Mouse (Mus musculus) adipocyte (in vitro differentiated cells): ENCODE results near the gene Crygd.
"Not testable (repeated sequence)": the region's sequence is repeated elsewhere in the genome, so short reads cannot be mapped to it uniquely, and the experiment has no call there.

Experiments used
- DNase-seq: peaks from one replicate; pipeline ENCODE4 v3.0.0-alpha.2; 2016; ENCODE audit warnings: low spot score

The Crygd gene

DNA sequence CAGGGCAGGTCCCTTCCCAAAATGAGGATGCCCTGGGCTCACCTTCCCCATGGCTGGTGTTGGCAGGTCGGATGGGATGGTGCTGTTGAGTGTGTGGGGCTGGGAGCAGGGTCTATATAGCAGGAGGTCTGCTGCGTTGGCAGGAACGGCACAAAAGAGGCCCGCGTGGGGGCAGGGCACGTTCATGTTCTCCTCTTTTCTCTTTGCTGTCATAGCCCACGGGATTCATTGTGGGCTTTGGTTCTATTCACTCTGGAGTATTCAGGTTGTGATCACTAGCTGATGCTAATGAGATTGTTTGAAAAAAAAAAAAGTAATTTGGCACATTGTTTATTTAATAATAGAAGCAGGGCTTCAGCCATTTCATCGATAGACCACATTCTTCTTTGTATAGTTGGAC is at the start of gene Crygd:
TSS of gene Crygd (minus strand) at position 101 of the 400 bp plus-strand sequence.
- no peak for DNase-seq

DNA sequence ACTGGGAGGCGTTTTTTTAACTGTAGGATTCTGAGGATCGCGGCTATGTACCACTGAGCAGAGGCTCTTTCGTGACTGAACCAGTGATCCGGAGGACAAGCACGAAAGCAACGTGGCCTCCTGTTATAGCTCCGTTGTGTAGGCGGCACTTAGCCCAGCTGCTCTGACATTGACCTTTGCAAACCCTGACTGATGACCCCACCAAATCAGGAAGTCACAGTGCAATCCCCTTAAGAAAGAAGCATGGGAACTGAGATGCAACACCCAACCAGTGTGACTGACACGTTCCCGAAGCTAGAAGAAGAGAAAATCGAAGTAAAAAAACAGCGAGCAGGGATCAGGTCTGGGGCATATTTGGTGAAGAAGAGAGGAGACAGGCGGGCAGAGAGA is 49.5 kb upstream of the Crygd start:
- peak; percentile 65 for DNase-seq

DNA sequence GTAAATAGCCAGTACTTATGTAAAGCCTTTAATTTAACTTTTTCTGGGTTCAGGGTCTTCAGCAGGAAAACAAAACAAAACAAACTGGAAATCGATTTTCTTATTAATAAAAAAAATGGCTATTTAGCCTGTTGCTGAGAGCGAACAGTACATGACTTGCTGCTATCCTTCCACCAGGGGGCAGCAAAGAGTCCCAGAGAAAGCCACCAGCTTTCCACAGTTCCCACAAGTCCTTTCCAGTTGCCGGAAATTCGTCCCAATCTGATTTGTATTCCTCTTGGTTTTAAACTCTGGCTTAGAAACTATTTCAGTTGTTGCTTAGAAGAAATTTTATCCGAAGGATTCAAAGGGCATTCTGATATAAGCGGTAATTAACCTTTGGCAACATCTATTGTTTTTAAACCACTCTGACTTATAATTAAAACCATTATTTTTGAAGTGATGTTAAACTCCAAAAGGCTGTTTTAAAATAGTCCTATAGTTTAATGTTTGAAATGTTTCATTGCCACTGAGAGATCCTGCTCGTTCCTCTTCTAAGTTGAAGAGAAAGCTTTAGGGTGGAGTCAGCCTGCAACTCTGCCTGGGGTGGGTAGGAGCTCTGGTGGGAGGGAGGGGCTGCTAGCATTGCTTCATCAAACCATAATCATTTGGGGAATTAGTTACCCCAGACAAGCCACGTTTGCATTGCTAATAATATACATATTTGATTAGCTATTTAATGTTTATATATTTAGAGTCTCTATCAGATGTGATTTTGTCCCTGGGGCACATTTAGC is 49.0 kb upstream of the Crygd start:
- peak; percentile 99 for DNase-seq

DNA sequence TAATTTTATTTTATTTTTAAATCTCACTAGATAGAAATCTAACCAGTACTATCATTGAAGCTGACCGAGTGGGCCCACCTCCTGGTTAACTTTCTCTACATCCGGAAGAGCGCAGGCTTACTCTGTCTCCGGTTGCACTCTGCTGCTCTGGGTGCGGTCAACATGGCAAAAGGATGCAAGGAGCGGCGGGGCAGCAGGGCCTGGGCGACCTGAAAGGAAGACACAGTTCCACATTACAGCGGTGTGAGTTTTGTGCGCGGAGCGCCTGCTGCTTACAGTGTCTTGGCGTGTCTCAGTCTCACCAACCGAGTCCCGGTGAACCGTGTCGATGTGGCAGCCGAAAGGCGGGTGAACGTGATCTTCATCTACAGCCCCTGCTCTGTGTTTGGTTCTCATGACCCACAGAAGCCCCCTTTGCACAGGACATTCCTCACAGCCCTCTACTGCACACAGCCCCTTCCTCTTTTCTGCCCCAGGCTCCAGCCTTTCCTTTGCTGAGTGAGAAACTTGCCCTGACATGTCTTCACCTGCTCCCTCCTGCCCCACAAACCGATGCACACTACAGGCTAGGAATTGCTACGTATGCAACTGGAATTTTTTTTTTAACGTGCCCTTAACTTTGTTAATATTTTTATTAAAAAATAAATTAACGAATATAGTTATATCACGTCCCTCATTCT is 46.6 kb upstream of the Crygd start:
- no peak for DNase-seq

GRCm38 (mm10) chr1:65109196-65109595 is 45.9 kb upstream of the Crygd start:
- DNase-seq = no peak

GRCm38 (mm10) chr1:65107654-65108279 is 44.5 kb upstream of the Crygd start:
- DNase-seq = no peak

GRCm38 (mm10) chr1:65103273-65103672 is 40.0 kb upstream of the Crygd start, which contains the start of gene Cryga:
Cryga (minus strand) TSS chr1:65103373.
- no peak for DNase-seq

DNA sequence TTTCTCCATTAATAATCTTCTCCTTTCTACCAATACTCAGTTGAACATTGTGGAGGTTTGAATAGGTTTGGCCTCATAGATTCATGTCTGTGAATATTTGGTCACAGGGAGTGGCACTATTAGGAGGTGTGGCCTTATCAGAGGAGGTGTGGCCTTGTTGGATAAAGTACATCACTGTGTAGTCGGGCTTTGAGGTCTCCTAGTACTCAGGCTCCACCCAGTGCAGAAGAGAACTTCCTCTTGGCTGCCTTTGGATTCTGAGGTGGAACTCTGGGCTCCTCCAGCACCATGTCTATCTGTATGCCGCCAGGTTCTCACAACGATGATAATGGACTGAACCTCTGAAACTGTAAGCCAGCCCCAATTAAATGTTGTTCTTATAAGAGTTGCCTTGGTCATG is 33.7 kb upstream of the Crygd start:
- no peak for DNase-seq

DNA sequence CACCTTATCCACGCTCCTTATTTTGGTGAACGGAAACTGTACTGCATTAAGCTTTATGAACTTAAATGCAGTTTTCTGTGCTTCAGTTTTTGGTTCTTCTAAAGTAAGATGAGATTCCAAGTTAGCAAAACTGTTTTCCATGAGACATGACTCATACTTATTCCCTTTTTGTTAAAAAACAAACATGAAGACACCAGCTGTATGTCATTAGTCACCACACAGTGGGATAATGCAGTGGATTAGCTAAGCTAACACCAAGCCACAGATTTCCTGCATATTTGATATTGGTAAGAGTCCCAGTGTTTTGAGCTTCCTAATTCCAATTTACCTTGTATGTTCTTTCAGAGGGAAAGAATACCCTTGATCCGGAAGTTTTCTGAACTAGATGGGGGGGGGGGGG is 28.3 kb upstream of the Crygd start:
- DNase-seq = no peak

GRCm38 (mm10) chr1:65090370-65090769 is 27.1 kb upstream of the Crygd start:
- peak; percentile 23 for DNase-seq

- DNase-seq = no peak
These were observed 25.5 kb upstream of the Crygd start for GRCm38 (mm10) chr1:65088567-65089356.

GRCm38 (mm10) chr1:65082188-65082587 is 18.9 kb upstream of the Crygd start, which contains the start of gene Crygb:
Crygb (minus strand) TSS chr1:65082288.
- no peak for DNase-seq

- DNase-seq = peak; percentile 24
These were observed 12.4 kb upstream of the Crygd start for GRCm38 (mm10) chr1:65075607-65076006.

GRCm38 (mm10) chr1:65073589-65073988 is 10.3 kb upstream of the Crygd start, which contains the start of gene Crygc:
Crygc (minus strand) TSS chr1:65073689.
- DNase-seq = no peak

DNA sequence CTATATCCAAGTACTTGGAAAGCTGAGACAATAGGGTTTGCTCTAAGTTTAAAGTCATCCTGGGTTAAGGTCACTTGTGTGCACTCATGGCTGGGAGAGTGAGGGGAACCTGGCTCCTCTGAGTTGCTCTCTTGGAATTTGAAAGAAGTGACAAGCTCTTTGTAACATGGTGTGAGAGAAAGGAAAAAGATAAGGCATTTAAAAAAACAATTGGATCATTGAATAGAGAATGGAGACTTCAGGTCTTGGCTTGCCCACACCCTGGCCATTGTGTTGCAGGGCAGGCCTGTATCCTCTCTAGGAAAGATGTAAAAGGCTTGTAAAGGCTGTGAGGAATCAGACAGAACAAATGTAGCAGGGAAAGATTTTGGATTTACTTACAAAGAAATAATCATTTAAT is 4.6 kb upstream of the Crygd start:
- no peak for DNase-seq

DNA sequence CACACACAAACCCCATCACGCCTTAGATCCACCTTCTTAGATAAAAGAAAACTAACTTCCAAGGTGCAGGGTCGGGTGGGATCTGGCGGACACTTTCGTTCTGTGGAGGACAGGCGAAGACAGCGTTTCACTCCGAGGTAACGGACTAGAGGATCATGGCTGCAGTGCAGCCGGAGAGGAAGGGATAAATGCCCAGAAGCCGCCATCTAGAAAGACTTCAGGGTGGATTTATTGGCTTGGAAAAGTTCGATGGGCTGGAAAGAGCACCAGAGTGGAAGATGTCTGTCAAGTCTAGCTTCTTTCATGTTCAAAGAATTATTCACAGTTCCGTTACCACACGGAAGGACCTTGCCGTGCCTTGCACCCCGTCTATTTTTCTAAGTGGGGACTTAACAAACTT is 949 bp upstream of the Crygd start:
- DNase-seq = no peak

DNA sequence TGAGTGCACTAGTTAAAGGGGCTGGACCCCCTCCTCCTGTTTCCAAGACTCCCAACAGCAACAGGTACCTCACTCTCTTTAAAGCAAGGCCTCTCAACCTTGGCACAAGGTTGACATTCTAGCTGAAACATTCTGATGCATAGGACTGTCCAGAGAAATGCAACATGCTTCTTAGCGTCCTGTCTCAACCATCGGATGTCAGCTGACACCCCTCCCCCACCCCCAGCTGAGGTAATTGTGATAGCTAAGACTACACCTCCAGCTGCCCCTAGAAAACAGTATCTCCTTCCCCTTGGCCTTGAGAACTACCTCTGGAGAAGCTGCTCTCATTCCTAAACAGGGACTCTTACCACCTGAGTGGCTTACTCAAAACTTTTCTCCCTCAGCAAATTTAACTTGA is 11.1 kb downstream of the Crygd start:
- no peak for DNase-seq

- DNase-seq = no peak
These were observed 11.6 kb downstream of the Crygd start for GRCm38 (mm10) chr1:65051696-65052095.

GRCm38 (mm10) chr1:65050952-65051351 is 12.3 kb downstream of the Crygd start, which contains the start of gene Cryge:
Cryge (minus strand) TSS chr1:65051149.
- not testable (repeated sequence) for DNase-seq

GRCm38 (mm10) chr1:65048781-65049180 is 14.5 kb downstream of the Crygd start:
- peak; percentile 33 for DNase-seq

DNA sequence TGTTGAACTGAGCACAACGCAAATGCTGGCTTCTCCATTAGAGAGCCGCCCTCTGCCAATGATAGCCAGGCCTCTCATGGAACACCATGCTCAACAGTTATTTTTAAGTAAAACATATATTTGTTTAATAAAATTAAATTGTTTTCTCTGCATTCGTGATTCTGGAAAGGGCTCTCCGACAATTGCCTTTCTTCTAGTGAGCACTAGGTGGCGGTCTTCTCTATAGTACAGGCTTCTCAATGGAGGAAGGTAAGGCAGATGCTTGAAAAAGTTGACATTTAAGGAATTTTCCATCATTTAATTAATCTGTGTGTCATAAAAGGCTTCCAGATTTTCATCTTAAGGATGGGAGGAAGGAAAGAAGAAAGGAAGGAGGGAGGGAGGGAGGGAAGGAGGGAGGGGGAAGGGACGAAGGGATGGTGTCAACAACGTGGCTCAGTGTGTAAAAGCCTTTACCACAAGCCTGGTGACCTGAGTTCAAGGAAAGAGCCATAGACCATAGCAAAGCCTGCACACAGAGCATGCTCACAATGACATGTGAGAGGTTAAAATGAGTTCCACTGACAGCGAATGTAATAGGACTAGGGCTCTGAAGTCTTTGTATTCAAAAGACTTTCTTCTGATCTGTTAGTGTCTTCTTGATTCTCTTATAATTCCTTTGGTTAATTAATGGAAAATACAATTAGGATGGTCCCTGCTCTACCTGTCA is 16.7 kb downstream of the Crygd start:
- DNase-seq = peak; percentile 63
